Mouse (Mus musculus) limb, embryonic 13.5 days (tissue): ENCODE data around the gene Hbs1l. TPM values are rescaled to one million over a fixed set of nuclear protein-coding genes. Genes with fewer than 3 reads are reported as not detected.

Experiments used
- ATAC-seq: fragments of 200-750 bp; cut with Nextera tagmentation; 2 replicates; pipeline ENCODE4 v1.8.0; 2017; ENCODE audit warnings: low read depth, moderate number of reproducible peaks, moderate TSS enrichment; ENCODE audit not compliant: low FRiP score
- H3K27ac ChIP-seq: fragments of 300-500 bp; sonication (generic); 2 replicates; pipeline ENCODE4 v1.5.1; 2015; ENCODE audit warnings: inconsistent platforms, mild to moderate bottlenecking, moderate library complexity
- H3K27me3 ChIP-seq: fragments of 300-500 bp; sonication (generic); 2 replicates; pipeline ENCODE4 v1.6.1; 2015; ENCODE audit warnings: mild to moderate bottlenecking, inconsistent platforms
- H3K36me3 ChIP-seq: fragments of 300-500 bp; sonication (generic); 2 replicates; pipeline ENCODE4 v1.6.1; 2015; ENCODE audit warnings: inconsistent platforms, mild to moderate bottlenecking, moderate library complexity
- H3K4me1 ChIP-seq: fragments of 300-500 bp; sonication (generic); 2 replicates; pipeline ENCODE4 v1.6.1; 2015; ENCODE audit warnings: inconsistent platforms
- H3K4me2 ChIP-seq: fragments of 300-500 bp; sonication (generic); replicated peaks from 2 replicates; pipeline ENCODE4 v1.6.1; 2015; ENCODE audit warnings: inconsistent platforms, mild to moderate bottlenecking, moderate library complexity
- H3K4me3 ChIP-seq: fragments of 300-500 bp; sonication (generic); 2 replicates; pipeline ENCODE4 v1.5.1; 2015; ENCODE audit warnings: moderate library complexity, mild to moderate bottlenecking, inconsistent platforms
- H3K9ac ChIP-seq: fragments of 300-500 bp; sonication (generic); 2 replicates; pipeline ENCODE4 v1.6.1; 2015; ENCODE audit warnings: mild to moderate bottlenecking, inconsistent platforms
- H3K9me3 ChIP-seq: fragments of 300-500 bp; sonication (generic); 2 replicates; pipeline ENCODE4 v1.6.1; 2016; ENCODE audit warnings: inconsistent platforms
- WGBS: fragments of 180-500 bp; shearing (Covaris S2); methylation state at CpG from one replicate; pipeline ENCODE4 v1.1.7; 2015; 5-methylcytosine and 5-hydroxymethylcytosine counted together
- polyA plus RNA-seq: library from polyadenylated mRNA; unstranded; fragments of >200 nt; fragmentation: Nextera tagmentation; extraction: Ambion mirVana; gene quantifications from 2 replicates; pipeline ENCODE4 v1.2.1, GENCODE M21; 2015

Hbs1l gene
- polyA plus RNA-seq, 1 experiment from 2014 or later, result 96.7 TPM

- H3K36me3 ChIP-seq, result peaks cover 36% of the 10 kb centered on the region
- no peak for ATAC-seq
- no peak overlapping the region for H3K4me2 ChIP-seq
- H3K4me3 ChIP-seq, result no peak overlapping the region
- H3K9me3 ChIP-seq, result no peaks in the 10 kb centered on the region
- WGBS, result 89% methylated on average over 4 of the region's 4 CpGs
- no peak overlapping the region for H3K27ac ChIP-seq
- no peaks in the 10 kb centered on the region for H3K4me1 ChIP-seq
- H3K9ac ChIP-seq, result no peak overlapping the region
- no peaks in the 10 kb centered on the region for H3K27me3 ChIP-seq
These were observed 22.5 kb downstream of the Hbs1l start for GRCm38 (mm10) chr10:21318250-21318649.

GRCm38 (mm10) chr10:21318996-21319395, 23.2 kb downstream of the Hbs1l start:
- Histone ChIP-seq H3K27ac (no peak overlapping the region), H3K9ac (no peak overlapping the region), H3K27me3 (no peaks in the 10 kb centered on the region), H3K4me3 (no peak overlapping the region), H3K9me3 (no peaks in the 10 kb centered on the region), H3K36me3 (peaks cover 32% of the 10 kb centered on the region), H3K4me2 (no peak overlapping the region), H3K4me1 (no peaks in the 10 kb centered on the region)
- 95% methylated on average over 1 of the region's 1 CpGs for WGBS
- ATAC-seq, result no peak

GRCm38 (mm10) chr10:21320601-21321000, 24.8 kb downstream of the Hbs1l start:
- H3K9me3 ChIP-seq, result no peaks in the 10 kb centered on the region
- H3K4me3 ChIP-seq, result no peak overlapping the region
- H3K27ac ChIP-seq, result no peak overlapping the region
- no peak overlapping the region for H3K4me2 ChIP-seq
- H3K4me1 ChIP-seq, result no peaks in the 10 kb centered on the region
- ATAC-seq, result no peak
- peaks cover 24% of the 10 kb centered on the region for H3K36me3 ChIP-seq
- H3K9ac ChIP-seq, result no peak overlapping the region
- H3K27me3 ChIP-seq, result no peaks in the 10 kb centered on the region
- 88% methylated on average over 6 of the region's 6 CpGs for WGBS

- 87% methylated on average over 6 of the region's 6 CpGs for WGBS
- no peak overlapping the region for H3K4me3 ChIP-seq
These were observed 30.6 kb downstream of the Hbs1l start for GRCm38 (mm10) chr10:21326352-21326751.

GRCm38 (mm10) chr10:21327605-21328135, 31.9 kb downstream of the Hbs1l start:
- Histone ChIP-seq H3K9me3 (no peaks in the 10 kb centered on the region), H3K27me3 (no peaks in the 10 kb centered on the region), H3K9ac (no peak overlapping the region), H3K4me3 (no peak overlapping the region), H3K4me1 (no peaks in the 10 kb centered on the region), H3K36me3 (peaks cover 25% of the 10 kb centered on the region), H3K4me2 (no peak overlapping the region), H3K27ac (no peak overlapping the region)
- ATAC-seq, result no peak
- WGBS, result 85% methylated on average over 7 of the region's 7 CpGs

More at GRCm38 (mm10) chr10:21326352-21326751, 30.6 kb downstream of the Hbs1l start:
- H3K4me1 ChIP-seq, result no peaks in the 10 kb centered on the region
- no peak overlapping the region for H3K27ac ChIP-seq
- peaks cover 16% of the 10 kb centered on the region for H3K36me3 ChIP-seq
- no peaks in the 10 kb centered on the region for H3K27me3 ChIP-seq
- H3K9me3 ChIP-seq, result no peaks in the 10 kb centered on the region
- ATAC-seq, result no peak
- H3K4me2 ChIP-seq, result no peak overlapping the region
- no peak overlapping the region for H3K9ac ChIP-seq

- Histone ChIP-seq H3K9ac (no peak overlapping the region), H3K36me3 (peaks cover 67% of the 10 kb centered on the region), H3K27me3 (no peaks in the 10 kb centered on the region), H3K4me2 (no peak overlapping the region), H3K27ac (no peak overlapping the region), H3K4me1 (no peaks in the 10 kb centered on the region), H3K9me3 (peaks cover 5% of the 10 kb centered on the region), H3K4me3 (no peak overlapping the region)
- no peak for ATAC-seq
- WGBS, result 81% methylated on average over 7 of the region's 7 CpGs
These were observed 38.7 kb downstream of the Hbs1l start for GRCm38 (mm10) chr10:21334349-21335105.

GRCm38 (mm10) chr10:21335534-21335933, 39.8 kb downstream of the Hbs1l start:
- 93% methylated on average over 5 of the region's 5 CpGs for WGBS
- Histone ChIP-seq H3K27ac (no peak overlapping the region), H3K36me3 (peaks cover 70% of the 10 kb centered on the region), H3K4me3 (no peak overlapping the region), H3K9ac (no peak overlapping the region), H3K27me3 (no peaks in the 10 kb centered on the region), H3K9me3 (peaks cover 5% of the 10 kb centered on the region), H3K4me1 (no peaks in the 10 kb centered on the region), H3K4me2 (no peak overlapping the region)
- ATAC-seq, result no peak

- 67% methylated on average over 2 of the region's 2 CpGs for WGBS
- Histone ChIP-seq H3K4me1 (no peaks in the 10 kb centered on the region), H3K36me3 (peaks cover 71% of the 10 kb centered on the region), H3K4me2 (no peak overlapping the region), H3K9ac (no peak overlapping the region), H3K9me3 (peaks cover 5% of the 10 kb centered on the region), H3K4me3 (no peak overlapping the region), H3K27ac (no peak overlapping the region), H3K27me3 (no peaks in the 10 kb centered on the region)
- no peak for ATAC-seq
These were observed 41.4 kb downstream of the Hbs1l start for GRCm38 (mm10) chr10:21337191-21337590.

GRCm38 (mm10) chr10:21341706-21342105, 45.9 kb downstream of the Hbs1l start:
- 92% methylated on average over 14 of the region's 14 CpGs for WGBS
- no peak for ATAC-seq
- Histone ChIP-seq H3K9ac (no peak overlapping the region), H3K4me3 (no peak overlapping the region), H3K9me3 (peaks cover 5% of the 10 kb centered on the region), H3K36me3 (peaks cover 66% of the 10 kb centered on the region), H3K27ac (no peak overlapping the region), H3K4me1 (no peaks in the 10 kb centered on the region), H3K27me3 (no peaks in the 10 kb centered on the region), H3K4me2 (no peak overlapping the region)

- no peak overlapping the region for H3K4me3 ChIP-seq
- 85% methylated on average over 11 of the region's 11 CpGs for WGBS
- no peak overlapping the region for H3K9ac ChIP-seq
- no peaks in the 10 kb centered on the region for H3K4me1 ChIP-seq
- H3K27ac ChIP-seq, result no peak overlapping the region
- H3K36me3 ChIP-seq, result peaks cover 66% of the 10 kb centered on the region
- H3K27me3 ChIP-seq, result no peaks in the 10 kb centered on the region
- ATAC-seq, result no peak
- no peak overlapping the region for H3K4me2 ChIP-seq
- no peaks in the 10 kb centered on the region for H3K9me3 ChIP-seq
These were observed 46.7 kb downstream of the Hbs1l start for GRCm38 (mm10) chr10:21342331-21343005.

GRCm38 (mm10) chr10:21347332-21347731, 51.6 kb downstream of the Hbs1l start:
- no peaks in the 10 kb centered on the region for H3K9me3 ChIP-seq
- H3K27ac ChIP-seq, result no peak overlapping the region
- no peak overlapping the region for H3K4me3 ChIP-seq
- 92% methylated on average over 4 of the region's 4 CpGs for WGBS
- no peak for ATAC-seq
- no peaks in the 10 kb centered on the region for H3K4me1 ChIP-seq
- no peaks in the 10 kb centered on the region for H3K27me3 ChIP-seq
- H3K9ac ChIP-seq, result no peak overlapping the region
- H3K4me2 ChIP-seq, result no peak overlapping the region
- H3K36me3 ChIP-seq, result peaks cover 60% of the 10 kb centered on the region

- peaks cover 65% of the 10 kb centered on the region for H3K36me3 ChIP-seq
These were observed 53.7 kb downstream of the Hbs1l start for GRCm38 (mm10) chr10:21349449-21349848.

More at GRCm38 (mm10) chr10:21349449-21349848, 53.7 kb downstream of the Hbs1l start:
- WGBS, result 95% methylated on average over 5 of the region's 5 CpGs
- ATAC-seq, result no peak
- Histone ChIP-seq H3K4me1 (no peaks in the 10 kb centered on the region), H3K9me3 (no peaks in the 10 kb centered on the region), H3K4me3 (no peak overlapping the region), H3K9ac (no peak overlapping the region), H3K4me2 (no peak overlapping the region), H3K27ac (no peak overlapping the region), H3K27me3 (no peaks in the 10 kb centered on the region)
